Mouse (Mus musculus): ENCODE measurements around the gene Fntb. TPM values are rescaled to one million over a fixed set of nuclear protein-coding genes. Genes with fewer than 3 reads are reported as not detected.

Fntb gene
- total and polyA plus RNA-seq, 3 experiments: 10.4 to 79.8 (median 30.1) TPM

DNA sequence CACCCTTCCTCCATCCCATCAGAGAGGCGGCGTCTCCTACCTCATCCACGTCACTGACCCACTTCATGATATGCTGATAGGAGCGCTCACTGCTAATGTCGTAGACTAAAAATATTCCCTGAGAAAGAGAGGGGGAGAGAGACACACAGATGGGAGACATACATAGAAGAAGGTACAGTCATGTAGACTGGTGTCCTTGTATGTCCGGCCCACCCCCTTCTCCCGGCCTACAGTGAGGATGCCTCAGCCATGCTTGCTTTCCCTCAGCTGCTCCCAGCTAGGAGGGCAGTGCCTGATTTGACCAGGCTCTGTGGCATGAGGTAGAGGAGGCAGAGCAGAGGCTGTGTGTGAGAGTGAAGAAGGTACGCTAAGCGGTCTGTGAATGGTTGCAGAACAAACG is 37.6 kb downstream of the Fntb start:
- ATAC-seq (ENCODE audit: extremely low read depth, insufficient number of reproducible peaks, low FRiP score, poor library complexity, severe bottlenecking): no peak
- peaks cover 87% of the 10 kb centered on the region for H3K27me3 ChIP-seq (ENCODE audit: insufficient read depth, low read length)
- H3K4me1 ChIP-seq (ENCODE audit: insufficient read depth, low read depth, low read length): peaks cover 9% of the 10 kb centered on the region; the same call in 1 of the 2 replicates

DNA sequence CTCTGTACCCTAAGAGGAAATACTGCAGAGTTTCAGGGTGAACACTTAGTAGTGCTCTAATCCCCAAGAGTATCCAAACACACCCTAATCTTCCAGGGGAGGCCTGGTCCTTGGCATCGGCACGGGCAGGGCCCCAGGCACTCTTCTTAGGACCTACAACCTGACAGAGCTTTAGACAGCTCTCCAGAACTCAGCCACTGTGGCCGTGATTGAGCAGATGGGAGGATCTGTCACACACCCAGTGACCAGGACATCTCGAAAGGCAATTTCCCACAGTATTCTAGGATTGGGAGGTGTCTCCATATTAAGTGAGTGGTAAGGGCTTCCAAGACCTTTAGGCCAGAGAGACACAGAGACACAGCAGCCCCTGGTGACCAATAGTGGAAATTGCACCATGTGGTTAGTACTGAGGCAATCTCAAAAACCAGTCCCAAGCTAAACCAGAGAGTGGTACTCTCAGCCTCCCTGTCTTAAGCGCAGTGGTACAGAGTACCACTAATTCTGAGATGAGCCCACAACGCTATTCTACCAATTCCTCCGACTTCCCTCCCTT is 38.4 kb downstream of the Fntb start:
- DNase-seq (ENCODE audit: low spot score) (peak; percentile 59), ATAC-seq (ENCODE audit: extremely low read depth, insufficient number of reproducible peaks, low FRiP score, poor library complexity, severe bottlenecking) (0 out of 2 replicates have a peak, but pooled peaks have one; percentile 40)
- Histone ChIP-seq H3K36me3 (replicated peaks) (no peaks in the 10 kb centered on the region), H3K4me3 (ENCODE audit: low read depth, low read length) (no peak overlapping the region), H3K27me3 (ENCODE audit: insufficient read depth, low read length) (peaks cover 83% of the 10 kb centered on the region), H3K4me1 (ENCODE audit: insufficient read depth, low read depth, low read length) (peaks cover 9% of the 10 kb centered on the region; the same call in 1 of the 2 replicates), H3K9me3 (replicated peaks) (no peaks in the 10 kb centered on the region)
- TF ChIP-seq GATA2 (IDR thresholded peaks at IDR 0.05; ENCODE audit: borderline replicate concordance, low read depth, low read length) (no peak), CTCF (IDR thresholded peaks at IDR 0.05; ENCODE audit: low read depth, low read length) (peak; percentile 92), TAL1 (conservative IDR thresholded peaks at IDR 0.05; ENCODE audit: low read depth, low read length) (no peak)

More for the DNA sequence above, 37.6 kb downstream of the Fntb start:
- TF ChIP-seq POLR2AphosphoS5 (IDR thresholded peaks at IDR 0.05; ENCODE audit: insufficient replicate concordance, low read depth, low read length): no peak
- no peaks in the 10 kb centered on the region for H3K36me3 ChIP-seq (replicated peaks)
- DNase-seq (ENCODE audit: low spot score): no peak
- no peaks in the 10 kb centered on the region for H3K9me3 ChIP-seq (replicated peaks)
- no peak overlapping the region for H3K4me3 ChIP-seq (ENCODE audit: low read depth, low read length)

DNA sequence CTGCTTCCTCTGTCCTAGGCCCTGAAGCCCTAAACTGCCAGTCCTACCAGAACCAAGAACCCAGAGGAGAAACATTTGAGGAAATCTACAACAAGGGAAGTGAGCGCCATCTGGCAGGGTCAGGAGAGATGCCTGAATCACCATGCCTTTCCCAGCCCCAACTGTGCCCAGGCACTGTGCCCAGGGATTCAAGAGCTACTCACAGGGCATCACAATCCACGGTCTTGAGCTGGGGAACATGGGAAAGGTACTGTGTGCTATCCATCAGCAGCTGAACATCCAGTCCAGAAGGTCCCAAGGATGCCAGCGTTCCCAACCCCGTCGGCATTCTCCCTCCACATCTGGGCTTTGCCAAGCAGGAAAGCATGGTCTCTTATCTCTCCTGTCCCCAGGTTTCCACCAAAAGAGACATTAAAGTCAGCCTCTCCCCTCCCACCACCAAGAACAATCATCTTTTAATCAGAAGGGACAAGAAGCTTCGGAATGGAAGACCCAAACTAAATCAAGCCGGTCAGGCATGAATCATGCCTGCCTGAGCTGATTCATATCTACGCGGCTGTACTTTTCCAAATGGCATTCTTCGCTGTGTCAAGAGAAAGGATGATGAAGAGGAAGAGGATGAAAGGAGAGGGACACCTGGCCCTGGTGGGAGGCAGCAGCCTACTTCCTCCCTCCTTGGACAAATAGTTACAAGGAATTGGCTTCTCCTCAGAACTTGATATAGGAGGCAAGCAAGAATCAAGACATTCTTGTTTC is 39.8 kb downstream of the Fntb start:
- Histone ChIP-seq H3K4me3 (ENCODE audit: low read depth, low read length) (no peak overlapping the region), H3K9me3 (replicated peaks) (no peaks in the 10 kb centered on the region), H3K36me3 (replicated peaks) (no peaks in the 10 kb centered on the region), H3K27me3 (ENCODE audit: insufficient read depth, low read length) (peaks cover 77% of the 10 kb centered on the region), H3K4me1 (ENCODE audit: insufficient read depth, low read depth, low read length) (0 out of 2 replicates have a peak, but pooled peaks cover 2% of the 10 kb centered on the region)
- no peak for TF ChIP-seq GATA1 (IDR thresholded peaks at IDR 0.05; ENCODE audit: borderline replicate concordance, low read length)
- TF ChIP-seq TAL1 (conservative IDR thresholded peaks at IDR 0.05; ENCODE audit: low read depth, low read length): no peak
- no peak for TF ChIP-seq POLR2AphosphoS5 (IDR thresholded peaks at IDR 0.05; ENCODE audit: insufficient replicate concordance, low read depth, low read length)
- TF ChIP-seq GATA2 (IDR thresholded peaks at IDR 0.05; ENCODE audit: borderline replicate concordance, low read depth, low read length): no peak
- no peak for TF ChIP-seq CTCF (IDR thresholded peaks at IDR 0.05; ENCODE audit: low read depth, low read length)
- no peak for DNase-seq (ENCODE audit: low spot score)
- no peak for ATAC-seq (ENCODE audit: extremely low read depth, insufficient number of reproducible peaks, low FRiP score, poor library complexity, severe bottlenecking)

DNA sequence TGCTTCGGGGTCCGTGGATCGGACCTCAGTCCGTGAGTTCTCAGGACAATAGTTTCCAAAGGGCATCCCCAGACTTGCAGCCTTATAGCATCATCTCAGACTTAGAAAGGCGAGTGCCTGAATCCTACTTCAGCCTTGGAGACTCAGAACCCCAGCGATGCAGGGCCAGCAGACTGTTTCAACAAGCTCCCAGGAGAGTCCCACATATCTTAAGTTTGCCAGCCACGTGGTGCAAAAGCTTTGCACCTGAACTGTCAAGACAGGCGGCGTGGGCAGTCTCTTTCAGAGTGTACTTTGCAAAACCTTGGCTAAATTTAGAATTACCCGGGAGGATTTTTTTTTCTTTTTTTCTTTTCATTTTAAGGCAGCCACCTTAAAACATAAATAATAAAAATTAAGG is 42.4 kb downstream of the Fntb start:
- no peak for TF ChIP-seq POLR2AphosphoS5 (IDR thresholded peaks at IDR 0.05; ENCODE audit: insufficient replicate concordance, low read depth, low read length)
- no peak for TF ChIP-seq CTCF (IDR thresholded peaks at IDR 0.05; ENCODE audit: low read depth, low read length)
- no peak for TF ChIP-seq TAL1 (conservative IDR thresholded peaks at IDR 0.05; ENCODE audit: low read depth, low read length)
- TF ChIP-seq GATA2 (IDR thresholded peaks at IDR 0.05; ENCODE audit: borderline replicate concordance, low read depth, low read length): no peak
- no peak for TF ChIP-seq GATA1 (IDR thresholded peaks at IDR 0.05; ENCODE audit: borderline replicate concordance, low read length)
- no peak overlapping the region for H3K4me3 ChIP-seq (ENCODE audit: low read depth, low read length)
- no peak for ATAC-seq (ENCODE audit: extremely low read depth, insufficient number of reproducible peaks, low FRiP score, poor library complexity, severe bottlenecking)

DNA sequence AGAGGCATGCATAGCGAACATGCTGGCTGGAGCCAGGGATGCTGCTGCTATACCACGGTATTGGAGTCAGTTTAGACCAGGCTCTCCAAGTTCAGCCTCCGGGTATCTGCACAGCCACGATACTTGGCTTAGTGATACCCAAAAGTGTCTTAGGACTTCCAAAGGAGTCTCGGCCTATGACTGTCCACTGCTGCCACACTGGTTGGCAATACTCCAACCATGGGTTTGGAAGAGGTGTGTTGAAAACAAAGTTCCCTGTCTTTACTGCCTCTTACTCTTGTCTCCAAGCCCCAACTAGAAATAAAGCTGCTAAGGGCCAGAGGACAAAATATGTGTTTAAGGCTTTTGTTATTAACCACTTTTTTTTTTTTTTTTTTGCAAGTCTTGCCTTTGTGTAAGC is 45.1 kb downstream of the Fntb start:
- no peaks in the 10 kb centered on the region for H3K9me3 ChIP-seq (replicated peaks)
- H3K4me1 ChIP-seq (ENCODE audit: insufficient read depth, low read depth, low read length): peaks cover 3% of the 10 kb centered on the region; the same call in 1 of the 2 replicates
- DNase-seq (ENCODE audit: low spot score): no peak
- H3K4me3 ChIP-seq (ENCODE audit: low read depth, low read length): no peak overlapping the region
- H3K27me3 ChIP-seq (ENCODE audit: insufficient read depth, low read length): peaks cover 69% of the 10 kb centered on the region
- no peak for ATAC-seq (ENCODE audit: extremely low read depth, insufficient number of reproducible peaks, low FRiP score, poor library complexity, severe bottlenecking)
- H3K36me3 ChIP-seq (replicated peaks): no peaks in the 10 kb centered on the region
- TF ChIP-seq GATA2 (IDR thresholded peaks at IDR 0.05; ENCODE audit: borderline replicate concordance, low read depth, low read length) (no peak), GATA1 (IDR thresholded peaks at IDR 0.05; ENCODE audit: borderline replicate concordance, low read length) (no peak), CTCF (IDR thresholded peaks at IDR 0.05; ENCODE audit: low read depth, low read length) (no peak), POLR2AphosphoS5 (IDR thresholded peaks at IDR 0.05; ENCODE audit: insufficient replicate concordance, low read depth, low read length) (no peak), TAL1 (conservative IDR thresholded peaks at IDR 0.05; ENCODE audit: low read depth, low read length) (no peak)

More for the DNA sequence above, 42.4 kb downstream of the Fntb start:
- Histone ChIP-seq H3K36me3 (replicated peaks) (no peaks in the 10 kb centered on the region), H3K27me3 (ENCODE audit: insufficient read depth, low read length) (peaks cover 72% of the 10 kb centered on the region), H3K4me1 (ENCODE audit: insufficient read depth, low read depth, low read length) (0 out of 2 replicates have a peak, but pooled peaks cover 2% of the 10 kb centered on the region), H3K9me3 (replicated peaks) (no peaks in the 10 kb centered on the region)
- DNase-seq (ENCODE audit: low spot score): no peak

DNA sequence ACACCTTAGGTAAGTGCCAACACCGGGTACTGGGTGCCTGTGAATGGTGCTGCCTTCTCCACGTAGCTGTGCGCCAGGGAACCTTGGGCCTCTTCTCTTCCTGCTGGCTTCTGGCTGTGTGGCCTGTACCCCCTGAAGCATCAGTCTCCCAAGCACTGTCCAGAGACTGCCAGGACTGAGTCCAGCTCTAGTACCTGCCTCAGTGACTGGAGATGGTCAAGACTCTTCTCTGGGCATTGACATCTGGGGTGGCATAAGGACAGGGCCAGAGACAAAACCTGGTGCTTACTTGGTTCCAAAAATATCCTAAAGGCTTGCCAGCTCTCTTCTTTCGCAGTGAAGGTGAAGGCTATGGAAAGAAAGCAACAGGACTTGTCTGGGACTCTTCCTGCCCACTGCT is 45.6 kb downstream of the Fntb start:
- Histone ChIP-seq H3K9me3 (replicated peaks) (no peaks in the 10 kb centered on the region), H3K4me3 (ENCODE audit: low read depth, low read length) (no peak overlapping the region), H3K4me1 (ENCODE audit: insufficient read depth, low read depth, low read length) (peaks cover 3% of the 10 kb centered on the region; the same call in 1 of the 2 replicates), H3K36me3 (replicated peaks) (no peaks in the 10 kb centered on the region), H3K27me3 (ENCODE audit: insufficient read depth, low read length) (peaks cover 68% of the 10 kb centered on the region)
- TF ChIP-seq GATA2 (IDR thresholded peaks at IDR 0.05; ENCODE audit: borderline replicate concordance, low read depth, low read length) (no peak), GATA1 (IDR thresholded peaks at IDR 0.05; ENCODE audit: borderline replicate concordance, low read length) (no peak), TAL1 (conservative IDR thresholded peaks at IDR 0.05; ENCODE audit: low read depth, low read length) (no peak), POLR2AphosphoS5 (IDR thresholded peaks at IDR 0.05; ENCODE audit: insufficient replicate concordance, low read depth, low read length) (no peak), CTCF (IDR thresholded peaks at IDR 0.05; ENCODE audit: low read depth, low read length) (no peak)
- ATAC-seq (ENCODE audit: extremely low read depth, insufficient number of reproducible peaks, low FRiP score, poor library complexity, severe bottlenecking): no peak
- no peak for DNase-seq (ENCODE audit: low spot score)
